Mouse (Mus musculus) limb, embryonic 14.5 days (tissue): ENCODE results near the gene Abracl. TPM values are rescaled to one million over a fixed set of nuclear protein-coding genes. Genes with fewer than 3 reads are reported as not detected.

Source experiments
- ATAC-seq: fragments of 200-750 bp; cut with Nextera tagmentation; 2 replicates; pipeline ENCODE4 v1.8.0; 2017; ENCODE audit warnings: low read depth, moderate number of reproducible peaks, moderate TSS enrichment; ENCODE audit not compliant: low FRiP score
- DNase-seq: peaks from one replicate; pipeline ENCODE4 v3.0.0-alpha.2; 2015; ENCODE audit warnings: low spot score
- H3K27ac ChIP-seq: fragments of 300-500 bp; sonication (generic); replicated peaks from 2 replicates; pipeline ENCODE4 v1.5.1; 2014; ENCODE audit warnings: low read depth, mild to moderate bottlenecking, low read length, moderate library complexity, mixed read lengths
- H3K27me3 ChIP-seq: fragments of 300-500 bp; sonication (generic); 2 replicates; pipeline ENCODE4 v1.6.1; 2014; ENCODE audit warnings: low read length, mixed read lengths; ENCODE audit not compliant: control insufficient read depth, insufficient read depth
- H3K36me3 ChIP-seq: fragments of 300-500 bp; sonication (generic); 2 replicates; pipeline ENCODE4 v1.6.1; 2014; ENCODE audit warnings: mild to moderate bottlenecking, low read length, moderate library complexity, mixed read lengths; ENCODE audit not compliant: control insufficient read depth, insufficient read depth
- H3K4me1 ChIP-seq: fragments of 300-500 bp; sonication (generic); 2 replicates; pipeline ENCODE4 v1.6.1; 2014; ENCODE audit warnings: antibody characterized with exemption, low read length, mixed read lengths; ENCODE audit not compliant: control insufficient read depth, insufficient read depth
- H3K4me2 ChIP-seq: fragments of 300-500 bp; sonication (generic); replicated peaks from 2 replicates; pipeline ENCODE4 v1.6.1; 2014; ENCODE audit warnings: low read depth, mild to moderate bottlenecking, low read length, moderate library complexity; ENCODE audit not compliant: severe bottlenecking
- H3K4me3 ChIP-seq: fragments of 300-500 bp; sonication (generic); replicated peaks from 2 replicates; pipeline ENCODE4 v1.5.1; 2014; ENCODE audit warnings: low read length
- H3K9ac ChIP-seq: fragments of 300-500 bp; sonication (generic); 2 replicates; pipeline ENCODE4 v1.6.1; 2014; ENCODE audit warnings: mild to moderate bottlenecking, low read depth, low read length, moderate library complexity; ENCODE audit not compliant: severe bottlenecking
- H3K9me3 ChIP-seq: fragments of 300-500 bp; sonication (generic); 2 replicates; pipeline ENCODE4 v1.6.1; 2016; ENCODE audit warnings: low read length; ENCODE audit not compliant: control insufficient read depth
- POLR2A ChIP-seq: fragments of 200-500 bp; IDR thresholded peaks from 2 replicates; pipeline ENCODE4 v1.8.0; 2012; ENCODE audit warnings: inconsistent platforms, mild to moderate bottlenecking, moderate library complexity, borderline replicate concordance; ENCODE audit not compliant: insufficient read depth, insufficient read length; ENCODE audit errors: extremely low read depth
- WGBS: fragments of 180-500 bp; shearing (Covaris S2); extraction: QIAGEN DNeasy Blood & Tissue Kit; methylation state at CpG from one replicate; pipeline ENCODE4 v1.1.7; 2014; 5-methylcytosine and 5-hydroxymethylcytosine counted together
- polyA plus RNA-seq, 2 experiments: library from polyadenylated mRNA; depleted of rRNA in 1 of 2; stranded (reverse) in 1 of 2; unstranded in 1 of 2; fragments of >200 nt; fragmentation: Nextera tagmentation in 1 of 2; extraction: Ambion mirVana in 1 of 2; gene quantifications; 2 replicates each; pipeline versions ENCODE4 v1.2.1 to v1.2.3; 2012 to 2014

Abracl gene
- polyA plus RNA-seq, 2 experiments: 92.6 to 162 TPM

GRCm38 (mm10) chr10:18068880-18069279 lies 45.8 kb upstream of the Abracl start:
- H3K4me1 ChIP-seq: peaks cover 15% of the 10 kb centered on the region; the same call in 1 of the 2 replicates
- no peak overlapping the region for H3K4me3 ChIP-seq
- no peak for ATAC-seq
- DNase-seq: no peak
- no peak for TF ChIP-seq POLR2A
- H3K9ac ChIP-seq: no peak overlapping the region
- WGBS: 85% methylated on average over 2 of the region's 2 CpGs
- H3K4me2 ChIP-seq: no peak overlapping the region
- H3K27me3 ChIP-seq: no peaks in the 10 kb centered on the region
- no peak overlapping the region for H3K27ac ChIP-seq
- no peaks in the 10 kb centered on the region for H3K36me3 ChIP-seq
- H3K9me3 ChIP-seq: no peaks in the 10 kb centered on the region

- TF ChIP-seq POLR2A: no peak
- H3K4me1 ChIP-seq: peaks cover 15% of the 10 kb centered on the region; the same call in 1 of the 2 replicates
- no peaks in the 10 kb centered on the region for H3K9me3 ChIP-seq
- peak; percentile 20 for DNase-seq
- whole genome bisulfite sequencing: 47% methylated on average over 10 of the region's 10 CpGs
- H3K4me3 ChIP-seq: no peak overlapping the region
- H3K27me3 ChIP-seq: no peaks in the 10 kb centered on the region
- H3K4me2 ChIP-seq: no peak overlapping the region
- ATAC-seq: no peak
- H3K36me3 ChIP-seq: no peaks in the 10 kb centered on the region
- 0 out of 2 replicates have a peak overlapping the region, but pooled peaks have one; percentile 17 for H3K9ac ChIP-seq
- H3K27ac ChIP-seq: no peak overlapping the region
Measured at GRCm38 (mm10) chr10:18067761-18068446, 44.8 kb upstream of the Abracl start.

GRCm38 (mm10) chr10:18066031-18066439 lies 42.9 kb upstream of the Abracl start:
- H3K27ac ChIP-seq: no peak overlapping the region
- no peaks in the 10 kb centered on the region for H3K27me3 ChIP-seq
- H3K36me3 ChIP-seq: no peaks in the 10 kb centered on the region
- H3K4me1 ChIP-seq: peaks cover 15% of the 10 kb centered on the region; the same call in 1 of the 2 replicates
- H3K4me2 ChIP-seq: no peak overlapping the region
- no peak overlapping the region for H3K9ac ChIP-seq
- DNase-seq (no peak), ATAC-seq (no peak)
- no peak overlapping the region for H3K4me3 ChIP-seq
- 90% methylated on average over 10 of the region's 10 CpGs for WGBS
- TF ChIP-seq POLR2A: no peak
- H3K9me3 ChIP-seq: no peaks in the 10 kb centered on the region

GRCm38 (mm10) chr10:18064606-18065228 lies 41.6 kb upstream of the Abracl start:
- WGBS: 90% methylated on average over 7 of the region's 7 CpGs

GRCm38 (mm10) chr10:18061533-18061932 lies 38.4 kb upstream of the Abracl start:
- Histone ChIP-seq H3K9ac (no peak overlapping the region), H3K4me1 (peaks cover 22% of the 10 kb centered on the region), H3K4me2 (no peak overlapping the region), H3K9me3 (no peaks in the 10 kb centered on the region), H3K4me3 (no peak overlapping the region), H3K27me3 (no peaks in the 10 kb centered on the region), H3K36me3 (no peaks in the 10 kb centered on the region), H3K27ac (no peak overlapping the region)
- WGBS: 96% methylated on average over 4 of the region's 4 CpGs
- TF ChIP-seq POLR2A: no peak
- ATAC-seq (no peak), DNase-seq (no peak)

More at GRCm38 (mm10) chr10:18064606-18065228, 41.6 kb upstream of the Abracl start:
- DNase-seq (no peak), ATAC-seq (no peak)
- Histone ChIP-seq H3K4me1 (peaks cover 6% of the 10 kb centered on the region; the same call in 1 of the 2 replicates), H3K9me3 (no peaks in the 10 kb centered on the region), H3K36me3 (no peaks in the 10 kb centered on the region), H3K27me3 (no peaks in the 10 kb centered on the region), H3K9ac (no peak overlapping the region), H3K4me3 (no peak overlapping the region), H3K27ac (no peak overlapping the region), H3K4me2 (no peak overlapping the region)
- TF ChIP-seq POLR2A: no peak
